Comparison of ENCODE assay signal across 8 mouse cellular contexts in genomic region chr4:137676057-137676456, GRCm38 (mm10). TPM values are rescaled to one million over a fixed set of nuclear protein-coding genes. Genes with fewer than 3 reads are reported as not detected.
DNase-seq lines count a peak whose midpoint lies in the region; ATAC-seq and TF ChIP-seq lines count a peak whose summit lies in the region.

No protein-coding gene starts in this region.

- no peaks in the 10 kb centered on the region for H3K27me3 ChIP-seq in cerebellum, adult 2 months (ENCODE audit: control insufficient read depth, insufficient read depth, low read length)
- peaks cover 14% of the 10 kb centered on the region for H3K27me3 ChIP-seq in intestine, embryonic 16.5 days (replicated peaks; ENCODE audit: control insufficient read depth, insufficient read depth, low read length)

- no peaks in the 10 kb centered on the region for H3K36me3 ChIP-seq in intestine, embryonic 16.5 days (ENCODE audit: control insufficient read depth, insufficient read depth, low read length)

- peaks cover 81% of the 10 kb centered on the region for H3K4me1 ChIP-seq in cerebellum, adult 2 months (ENCODE audit: control insufficient read depth, insufficient read depth, low read length)
- no peaks in the 10 kb centered on the region; the same call in 1 of the 2 replicates for H3K4me1 ChIP-seq in intestine, embryonic 16.5 days (ENCODE audit: control insufficient read depth, insufficient read depth, low read length)

- H3K4me2 ChIP-seq in intestine, embryonic 16.5 days (ENCODE audit: low read depth, low read length) = no peak overlapping the region

- no peak overlapping the region for H3K9ac ChIP-seq in intestine, embryonic 16.5 days (ENCODE audit: low read depth, low read length)

- ATAC-seq in intestine, embryonic 16.5 days = peak; percentile 38
- 0 out of 2 replicates have a peak, but pooled peaks have one; percentile 11 for ATAC-seq in neutrophil, adult 5-6 weeks (ENCODE audit: extremely low read depth, insufficient number of reproducible peaks, low FRiP score, poor library complexity, severe bottlenecking)

- no peak for TF ChIP-seq POLR2A in cerebellum, adult 2 months (IDR thresholded peaks at IDR 0.05; ENCODE audit: borderline replicate concordance, insufficient read depth, low read length)

- peak overlapping the region; percentile 2 for H3K4me3 ChIP-seq in cerebellum, adult 2 months (replicated peaks; ENCODE audit: insufficient read depth, low read depth, low read length)
- H3K4me3 ChIP-seq in intestine, embryonic 16.5 days (ENCODE audit: low read length) = no peak overlapping the region

- peak overlapping the region; percentile 55 for H3K27ac ChIP-seq in cerebellum, adult 2 months (ENCODE audit: insufficient read depth, low read length)
- no peak overlapping the region for H3K27ac ChIP-seq in intestine, embryonic 16.5 days (ENCODE audit: low read length)

- peak; percentile 88 for TF ChIP-seq CTCF in cerebellum, adult 2 months (IDR thresholded peaks at IDR 0.05; ENCODE audit: borderline replicate concordance, insufficient read depth, low read depth, low read length)

- DNase-seq in ovary, postnatal 10 days (ENCODE audit: low spot score) = peak; percentile 67
- DNase-seq in ovary, adult 18-20 months (ENCODE audit: low spot score) = no peak
- peak; percentile 81 to 93 for DNase-seq in cerebellum, adult 2 months
- DNase-seq in forelimb bud, embryonic 11.5 days (ENCODE audit: low read depth, low spot score) = peak; percentile 74
- DNase-seq in lung, adult 18-20 months = peak; percentile 62 to 64
- DNase-seq in thymus, postnatal 10 days (ENCODE audit: low spot score in 2 of 2) = peak; percentile 38 to 72

- WGBS in cerebellum, adult 2 months = 5% methylated on average over 11 of the region's 11 CpGs
- WGBS in intestine, embryonic 16.5 days = 10% methylated on average over 9 of the region's 11 CpGs

- H3K9me3 ChIP-seq in intestine, embryonic 16.5 days (ENCODE audit: control insufficient read depth, low read length) = no peaks in the 10 kb centered on the region

RNA-seq across cellular contexts. Expression of gene Rap1gap, which starts 11.5 kb away (rescaled TPM):
- polyA plus RNA-seq in cerebellum, adult 2 months (2012; rRNA removed) = 396 and 425 TPM in 2 replicates
- 26.9 and 30.9 TPM in 2 replicates for polyA plus RNA-seq in intestine, embryonic 16.5 days (2015; fragmentation: Nextera tagmentation; extraction: Ambion mirVana)
- 0.47 and 3.3 TPM in 2 replicates for total RNA-seq in neutrophil, adult 5-6 weeks (2017)

Comparison
In these comparisons a context has a peak if more than half of its experiments do, and no peak if none do; other contexts are left out.
1. RNA of gene Rap1gap, which starts 11.5 kb away (polyA plus RNA-seq): 396 to 425 TPM in cerebellum, adult 2 months; 26.9 to 30.9 TPM in intestine, embryonic 16.5 days; every median in the first group is over 10 times any median in the second.